Mouse (Mus musculus) naive thymus-derived CD4-positive, alpha-beta T cell, adult 5 months (primary cell): ENCODE measurements around the gene Arl4c. TPM values are rescaled to one million over a fixed set of nuclear protein-coding genes. Genes with fewer than 3 reads are reported as not detected.

Experiments used
- polyA plus RNA-seq: library from polyadenylated mRNA; unstranded; fragments of 100-300 nt; shearing (Covaris generic); gene quantifications from one replicate; pipeline ENCODE4 v1.2.1, GENCODE M21; 2017

Arl4c gene
- polyA plus RNA-seq, result 11.4 TPM

GRCm38 (mm10) chr1:88701870-88702661, at the start of gene Arl4c:
TSS of gene Arl4c (minus strand) at chr1:88702221.

Other genes starting within 250 kb of the Arl4c start
- not detected for gene Glrp1, start 192.2 kb downstream of the Arl4c start, polyA plus RNA-seq